Mouse (Mus musculus): ENCODE results near the gene Baz2a. TPM values are rescaled to one million over a fixed set of nuclear protein-coding genes. Genes with fewer than 3 reads are reported as not detected.
"Not testable (repeated sequence)": the region's sequence is repeated elsewhere in the genome, so short reads cannot be mapped to it uniquely, and the experiment has no call there.

Gene Baz2a
- polyA plus RNA-seq (2015; fragmentation: Nextera tagmentation; extraction: Ambion mirVana), result 11.6 and 12.6 TPM in 2 replicates

DNA sequence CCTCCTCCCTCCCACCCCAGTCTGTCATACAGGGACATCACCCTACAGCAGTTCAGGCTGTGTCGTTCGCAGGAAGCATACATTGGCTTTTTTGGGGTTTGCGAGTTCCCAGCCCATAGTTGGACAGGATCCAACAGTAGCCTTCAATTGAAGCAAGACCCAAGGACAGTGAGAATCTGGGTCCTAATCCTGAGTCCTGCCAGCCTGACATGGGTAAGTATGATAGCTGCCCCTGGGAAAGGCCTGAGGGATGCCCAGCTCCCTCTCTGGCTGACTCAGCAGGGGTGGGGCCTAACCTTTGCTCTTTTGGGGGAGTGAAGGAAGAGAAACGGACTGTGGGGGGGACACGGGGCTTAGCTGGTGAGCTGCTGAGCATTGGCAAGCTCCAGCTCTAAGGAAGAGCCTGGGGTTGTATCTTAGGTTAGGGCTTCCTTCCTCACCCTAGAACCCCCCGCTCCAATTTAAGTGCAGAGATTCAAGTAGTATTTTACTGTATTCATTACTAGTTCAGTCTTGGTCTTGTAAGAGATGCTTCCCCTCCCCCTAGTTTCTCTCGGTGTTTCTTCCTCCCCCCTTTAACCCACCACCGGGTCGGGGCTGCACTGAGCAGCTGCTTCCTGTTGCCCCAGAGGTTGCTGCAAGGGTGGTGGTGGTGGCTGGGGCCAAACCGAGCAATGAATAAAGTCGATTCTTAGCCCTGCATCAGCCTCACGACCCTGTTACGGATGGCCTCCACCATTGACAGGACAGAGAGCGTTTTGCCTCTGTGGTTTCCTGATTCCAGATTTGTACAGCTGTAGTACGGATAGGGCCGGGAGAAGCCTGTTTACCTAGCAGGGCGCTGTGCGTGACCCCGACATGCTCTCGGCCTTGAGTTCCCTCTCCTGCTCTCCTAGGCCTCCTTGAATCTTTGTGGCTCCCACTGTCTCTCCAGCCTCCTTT lies at the start of gene Baz2a:
Baz2a (plus strand) TSS at position 14 of the 942 bp plus-strand sequence.
- peaks cover 49% of the 10 kb centered on the region for H3K4me1 ChIP-seq
- H3K36me3 ChIP-seq (ENCODE audit: poor library complexity, severe bottlenecking), result peaks cover 40% of the 10 kb centered on the region
- H3K9me3 ChIP-seq (replicated peaks), result no peaks in the 10 kb centered on the region
- peak within 1 kb of the TSS; percentile 85 for H3K9ac ChIP-seq
- no peaks in the 10 kb centered on the region for H3K27me3 ChIP-seq
- no peak; the same call in 1 of the 2 replicates for ATAC-seq
- H3K27ac ChIP-seq, result peak within 1 kb of the TSS; percentile 89
- WGBS, result 2% methylated on average over 20 of the region's 20 CpGs
- peak within 1 kb of the TSS; percentile 91 for H3K4me2 ChIP-seq
- H3K4me3 ChIP-seq, result peak within 1 kb of the TSS; percentile 78

- WGBS, result 89% methylated on average over 4 of the region's 4 CpGs
- H3K9ac ChIP-seq, result no peak overlapping the region
- H3K36me3 ChIP-seq (ENCODE audit: poor library complexity, severe bottlenecking), result peaks cover 88% of the 10 kb centered on the region
- H3K4me3 ChIP-seq, result no peak overlapping the region
- H3K27me3 ChIP-seq, result no peaks in the 10 kb centered on the region
- no peak for ATAC-seq
- peaks cover 27% of the 10 kb centered on the region for H3K4me1 ChIP-seq
- no peaks in the 10 kb centered on the region for H3K9me3 ChIP-seq (replicated peaks)
- no peak overlapping the region for H3K27ac ChIP-seq
- H3K4me2 ChIP-seq, result no peak overlapping the region
These were observed 49.7 kb upstream of the Baz2a start for GRCm38 (mm10) chr10:128041636-128042035.

DNA sequence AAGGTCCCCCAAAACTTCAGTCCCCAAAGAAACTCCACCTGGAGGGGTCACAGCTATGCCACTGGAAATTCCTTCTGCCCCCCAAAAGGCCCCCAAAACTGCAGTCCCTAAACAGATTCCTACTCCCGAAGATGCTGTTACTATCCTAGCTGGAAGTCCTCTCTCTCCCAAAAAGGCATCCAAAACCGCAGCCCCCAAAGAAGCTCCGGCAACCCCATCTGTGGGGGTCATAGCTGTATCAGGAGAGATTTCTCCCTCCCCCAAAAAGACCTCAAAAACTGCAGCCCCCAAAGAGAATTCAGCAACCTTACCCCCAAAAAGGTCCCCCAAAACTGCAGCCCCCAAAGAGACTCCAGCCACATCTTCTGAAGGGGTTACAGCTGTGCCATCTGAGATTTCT lies 48.9 kb upstream of the Baz2a start:
- WGBS, result 93% methylated on average over 3 of the region's 3 CpGs
- no peak for ATAC-seq
- no peaks in the 10 kb centered on the region for H3K27me3 ChIP-seq
- H3K4me2 ChIP-seq, result no peak overlapping the region
- H3K27ac ChIP-seq, result no peak overlapping the region
- no peaks in the 10 kb centered on the region for H3K9me3 ChIP-seq (replicated peaks)
- H3K36me3 ChIP-seq (ENCODE audit: poor library complexity, severe bottlenecking), result peaks cover 95% of the 10 kb centered on the region
- peaks cover 19% of the 10 kb centered on the region for H3K4me1 ChIP-seq
- H3K4me3 ChIP-seq, result no peak overlapping the region
- H3K9ac ChIP-seq, result no peak overlapping the region

GRCm38 (mm10) chr10:128043041-128043835 lies 48.1 kb upstream of the Baz2a start:
- Histone ChIP-seq H3K4me3 (no peak overlapping the region), H3K27me3 (no peaks in the 10 kb centered on the region), H3K36me3 (ENCODE audit: poor library complexity, severe bottlenecking) (peaks cover 99% of the 10 kb centered on the region), H3K9ac (0 out of 2 replicates have a peak overlapping the region, but pooled peaks have one; percentile 0), H3K4me1 (peaks cover 12% of the 10 kb centered on the region), H3K4me2 (no peak overlapping the region), H3K27ac (no peak overlapping the region), H3K9me3 (replicated peaks) (no peaks in the 10 kb centered on the region)
- 76% methylated on average over 3 of the region's 3 CpGs for WGBS
- ATAC-seq, result no peak

DNA sequence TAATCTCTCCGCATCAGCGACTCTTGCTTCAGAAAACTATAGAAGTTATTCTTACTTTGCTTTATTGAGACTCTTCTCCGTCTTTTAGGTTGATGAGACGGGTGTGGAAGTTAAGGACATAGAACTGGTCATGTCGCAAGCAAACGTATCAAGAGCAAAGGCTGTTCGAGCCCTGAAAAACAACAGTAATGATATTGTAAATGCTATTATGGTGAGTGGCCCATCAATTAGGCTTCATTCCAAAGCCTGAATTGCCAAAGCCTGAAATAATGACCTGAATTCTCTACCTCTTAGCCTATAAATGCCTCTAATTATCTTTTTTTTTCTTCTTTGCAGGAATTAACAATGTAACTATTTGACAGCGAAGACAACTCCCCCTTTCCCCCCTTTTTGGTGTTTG lies 43.2 kb upstream of the Baz2a start:
- Histone ChIP-seq H3K9me3 (replicated peaks) (no peaks in the 10 kb centered on the region), H3K4me3 (no peak overlapping the region), H3K4me2 (no peak overlapping the region), H3K36me3 (ENCODE audit: poor library complexity, severe bottlenecking) (peaks cover 85% of the 10 kb centered on the region), H3K9ac (no peak overlapping the region), H3K27ac (no peak overlapping the region), H3K4me1 (0 out of 2 replicates have a peak, but pooled peaks cover 9% of the 10 kb centered on the region), H3K27me3 (no peaks in the 10 kb centered on the region)
- WGBS, result 83% methylated on average over 8 of the region's 8 CpGs
- no peak for ATAC-seq

DNA sequence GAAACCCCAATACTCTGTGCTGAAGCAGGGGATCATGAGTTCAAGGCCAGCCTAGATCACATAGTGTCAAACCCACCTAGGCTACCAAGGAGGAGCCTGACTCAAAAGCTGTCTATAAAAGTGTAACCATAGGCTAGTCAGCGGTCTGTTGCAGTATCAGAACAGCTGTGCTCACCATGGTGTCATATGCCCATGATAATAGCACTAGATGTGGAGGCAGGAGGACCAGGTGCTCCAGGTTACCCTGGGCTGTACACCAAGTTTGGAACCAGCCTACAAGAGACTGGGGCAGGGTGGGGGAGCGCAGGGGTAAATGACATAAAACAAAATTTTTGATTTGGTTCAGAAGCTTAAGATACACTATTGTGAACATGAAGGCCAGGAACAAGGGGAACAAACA lies 41.6 kb upstream of the Baz2a start:
- Histone ChIP-seq H3K9me3 (replicated peaks) (no peaks in the 10 kb centered on the region), H3K4me2 (no peak overlapping the region), H3K36me3 (ENCODE audit: poor library complexity, severe bottlenecking) (peaks cover 69% of the 10 kb centered on the region), H3K4me1 (0 out of 2 replicates have a peak, but pooled peaks cover 4% of the 10 kb centered on the region), H3K4me3 (no peak overlapping the region), H3K27ac (no peak overlapping the region), H3K9ac (no peak overlapping the region), H3K27me3 (no peaks in the 10 kb centered on the region)
- 99% methylated on average over 2 of the region's 2 CpGs for WGBS
- no peak for ATAC-seq

GRCm38 (mm10) chr10:128050355-128050754 lies 41.0 kb upstream of the Baz2a start:
- Histone ChIP-seq H3K27me3 (no peaks in the 10 kb centered on the region), H3K4me1 (no peaks in the 10 kb centered on the region), H3K9me3 (replicated peaks) (no peaks in the 10 kb centered on the region), H3K9ac (no peak overlapping the region), H3K4me2 (no peak overlapping the region), H3K4me3 (no peak overlapping the region), H3K27ac (no peak overlapping the region; the same call in 1 of the 2 replicates), H3K36me3 (ENCODE audit: poor library complexity, severe bottlenecking) (peaks cover 63% of the 10 kb centered on the region)
- 94% methylated on average over 2 of the region's 2 CpGs for WGBS
- ATAC-seq, result no peak

- no peaks in the 10 kb centered on the region for H3K4me1 ChIP-seq
- no peak overlapping the region for H3K4me2 ChIP-seq
- no peak overlapping the region for H3K4me3 ChIP-seq
- no peaks in the 10 kb centered on the region for H3K9me3 ChIP-seq (replicated peaks)
- H3K27me3 ChIP-seq, result no peaks in the 10 kb centered on the region
- WGBS, result 93% methylated on average over 5 of the region's 5 CpGs
- ATAC-seq, result no peak
- H3K27ac ChIP-seq, result no peak overlapping the region
- H3K9ac ChIP-seq, result no peak overlapping the region
- H3K36me3 ChIP-seq (ENCODE audit: poor library complexity, severe bottlenecking), result peaks cover 50% of the 10 kb centered on the region
These were observed 39.8 kb upstream of the Baz2a start for GRCm38 (mm10) chr10:128051589-128051988.

- H3K4me2 ChIP-seq; H3K9me3 ChIP-seq (replicated peaks); H3K4me1 ChIP-seq; H3K9ac ChIP-seq; H3K27me3 ChIP-seq; ATAC-seq; H3K27ac ChIP-seq; H3K4me3 ChIP-seq: not testable (repeated sequence)
- 100% methylated on average over 1 of the region's 2 CpGs for WGBS
- H3K36me3 ChIP-seq (ENCODE audit: poor library complexity, severe bottlenecking), result peaks cover 45% of the 10 kb centered on the region
These were observed 39.2 kb upstream of the Baz2a start for GRCm38 (mm10) chr10:128052136-128052535.

GRCm38 (mm10) chr10:128053001-128053400 lies 38.4 kb upstream of the Baz2a start:
- H3K4me1 ChIP-seq, result peaks cover 5% of the 10 kb centered on the region
- no peak overlapping the region for H3K27ac ChIP-seq
- H3K36me3 ChIP-seq (ENCODE audit: poor library complexity, severe bottlenecking), result peaks cover 37% of the 10 kb centered on the region
- H3K4me2 ChIP-seq, result no peak overlapping the region
- H3K9ac ChIP-seq, result no peak overlapping the region
- no peak for ATAC-seq
- 94% methylated on average over 8 of the region's 8 CpGs for WGBS
- H3K9me3 ChIP-seq (replicated peaks), result no peaks in the 10 kb centered on the region
- no peaks in the 10 kb centered on the region for H3K27me3 ChIP-seq
- H3K4me3 ChIP-seq, result no peak overlapping the region

DNA sequence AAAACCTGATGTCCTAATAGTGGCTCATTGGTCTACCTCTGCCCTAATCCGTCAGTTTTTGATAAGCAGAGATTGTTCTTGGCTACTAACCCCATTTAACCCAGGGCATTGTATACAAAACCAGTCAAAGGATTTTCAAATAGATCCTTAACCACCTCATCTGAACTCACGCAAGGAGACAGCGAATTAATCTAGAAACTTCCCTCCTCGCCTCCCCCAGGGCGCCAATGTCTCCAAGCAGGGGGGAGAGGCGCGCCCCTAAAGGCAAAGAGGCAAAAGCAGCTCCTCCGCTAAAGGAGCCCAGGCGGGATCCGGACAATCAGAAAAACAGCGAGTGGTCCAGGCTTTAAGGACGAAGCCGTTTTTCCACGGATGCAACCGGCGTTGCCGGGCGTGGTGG lies 33.2 kb upstream of the Baz2a start:
- Histone ChIP-seq H3K4me3 (peak overlapping the region; percentile 77), H3K4me2 (peak overlapping the region; percentile 77), H3K27me3 (no peaks in the 10 kb centered on the region), H3K27ac (peak overlapping the region; percentile 99), H3K36me3 (ENCODE audit: poor library complexity, severe bottlenecking) (peaks cover 8% of the 10 kb centered on the region; the same call in 1 of the 2 replicates), H3K9ac (peak overlapping the region; percentile 88), H3K9me3 (replicated peaks) (no peaks in the 10 kb centered on the region), H3K4me1 (peaks cover 33% of the 10 kb centered on the region)
- peak; percentile 2; the same call in 1 of the 2 replicates for ATAC-seq
- under 1% methylated on average over 18 of the region's 18 CpGs for WGBS
